Mouse (Mus musculus) megakaryocyte, embryonic 14.5 days (primary cell): Measurements from ENCODE around the gene Onecut3. TPM values are rescaled to one million over a fixed set of nuclear protein-coding genes. Genes with fewer than 3 reads are reported as not detected.

Experiments
- H3K27me3 ChIP-seq: replicated peaks from 2 replicates; pipeline ENCODE3; 2012; ENCODE audit warnings: inconsistent platforms
- H3K36me3 ChIP-seq: replicated peaks from 2 replicates; pipeline ENCODE3; 2012; ENCODE audit warnings: low read length, inconsistent platforms, mixed read lengths
- H3K4me1 ChIP-seq: 2 replicates; pipeline ENCODE4 v1.6.1; 2012; ENCODE audit warnings: inconsistent platforms
- H3K4me3 ChIP-seq: replicated peaks from 2 replicates; pipeline ENCODE3; 2012; ENCODE audit warnings: moderate library complexity, mild to moderate bottlenecking, inconsistent platforms
- H3K9me3 ChIP-seq: 2 replicates; pipeline ENCODE4 v1.6.1; 2012; ENCODE audit warnings: inconsistent platforms
- FLI1 ChIP-seq: IDR thresholded peaks from 2 replicates; pipeline ENCODE4 v1.6.1; 2012; ENCODE audit warnings: low read length, inconsistent platforms, mixed read lengths
- GATA1 ChIP-seq: IDR thresholded peaks from 3 replicates; pipeline ENCODE4 v1.6.1; 2012; ENCODE audit warnings: mixed read lengths, low read length, inconsistent platforms, borderline replicate concordance
- polyA plus RNA-seq: library from polyadenylated mRNA; stranded (reverse); fragments of >175 nt; gene quantifications from 2 replicates; pipeline ENCODE4 v1.2.3, GENCODE M21; 2012; ENCODE audit warnings: low replicate concordance; ENCODE audit not compliant: insufficient read depth

Onecut3 gene
- polyA plus RNA-seq, 1 experiment, result not detected

DNA sequence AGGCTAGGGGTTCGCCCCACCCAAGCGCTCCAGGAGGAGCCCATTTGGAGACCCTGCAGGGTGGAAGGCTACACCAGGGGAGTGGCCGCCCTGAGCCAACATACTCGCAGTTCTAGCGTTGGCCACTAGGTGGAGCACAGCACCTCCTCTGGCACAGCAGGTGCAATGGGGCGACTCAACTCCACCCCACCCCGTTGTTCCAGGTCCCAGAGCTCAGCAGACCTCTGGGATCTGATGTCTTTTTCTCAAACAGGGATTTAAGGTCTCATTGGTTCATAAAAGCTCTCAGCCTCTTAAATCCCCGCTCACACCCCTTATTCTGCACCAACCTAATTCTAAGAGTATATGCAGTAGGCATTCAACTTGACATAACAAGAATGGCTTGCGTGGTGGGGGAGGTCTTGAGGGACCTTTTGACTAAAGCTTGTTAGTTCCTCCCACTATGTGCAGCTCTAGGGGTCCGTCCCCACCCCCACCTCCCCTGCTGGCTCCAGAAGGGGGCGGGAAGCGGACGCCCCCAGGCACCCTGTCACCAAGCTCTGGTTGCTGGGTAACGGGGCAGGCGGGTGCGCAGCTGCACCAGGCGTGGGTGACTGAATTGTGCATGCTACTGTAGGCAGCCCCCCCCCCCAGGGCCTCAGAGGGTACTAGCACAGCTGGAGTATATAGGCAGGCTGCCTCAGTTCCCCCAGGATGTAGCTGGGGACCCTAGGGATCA lies 71.9 kb downstream of the Onecut3 start:
- H3K4me3 ChIP-seq, result no peak overlapping the region
- no peaks in the 10 kb centered on the region for H3K9me3 ChIP-seq
- TF ChIP-seq FLI1 (no peak), GATA1 (no peak)
- peaks cover 58% of the 10 kb centered on the region for H3K4me1 ChIP-seq
- peaks cover 35% of the 10 kb centered on the region for H3K36me3 ChIP-seq
- no peaks in the 10 kb centered on the region for H3K27me3 ChIP-seq

Other genes starting within 250 kb of the Onecut3 start
- gene Ndufs7, start 245.7 kb upstream of the Onecut3 start, polyA plus RNA-seq, result 226 and 551 TPM in 2 replicates
- 3.2 and 11.3 TPM in 2 replicates for gene Gamt, start 233.8 kb upstream of the Onecut3 start, polyA plus RNA-seq
- 384 and 552 TPM in 2 replicates for gene Dazap1, start 233.3 kb upstream of the Onecut3 start, polyA plus RNA-seq
- 7,349 and 10,126 TPM in 2 replicates for gene Rps15, start 202.4 kb upstream of the Onecut3 start, polyA plus RNA-seq
- gene Apc2, start 198.9 kb upstream of the Onecut3 start, polyA plus RNA-seq, result 0.92 and 4.5 TPM in 2 replicates
- 62.0 and 88.2 TPM in 2 replicates for gene 2310011J03Rik, start 174.3 kb upstream of the Onecut3 start, polyA plus RNA-seq
- gene Pcsk4, start 165.3 kb upstream of the Onecut3 start, polyA plus RNA-seq, result 15.1 and 26.0 TPM in 2 replicates
- gene Reep6, start 164.9 kb upstream of the Onecut3 start, polyA plus RNA-seq, result 19.0 and 21.1 TPM in 2 replicates
- gene Adamtsl5, start 146.4 kb upstream of the Onecut3 start, polyA plus RNA-seq, result 27.2 and 34.8 TPM in 2 replicates
- not detected in 2 replicates for gene Plk5, start 138.4 kb upstream of the Onecut3 start, polyA plus RNA-seq
- gene Mex3d, start 107.2 kb upstream of the Onecut3 start, polyA plus RNA-seq, result 17.2 and 29.0 TPM in 2 replicates
- gene Mbd3, start 95.3 kb upstream of the Onecut3 start, polyA plus RNA-seq, result 199 and 247 TPM in 2 replicates
- gene Uqcr11, start 88.0 kb upstream of the Onecut3 start, polyA plus RNA-seq, result 441 and 1,591 TPM in 2 replicates
- gene Tcf3, start 61.2 kb upstream of the Onecut3 start, polyA plus RNA-seq, result 168 and 304 TPM in 2 replicates
- gene Atp8b3, start 44.3 kb downstream of the Onecut3 start, polyA plus RNA-seq, result 0.49 TPM in 1 of 2 replicates, not detected in the other
- gene Rexo1, start 66.7 kb downstream of the Onecut3 start, polyA plus RNA-seq, result 81.2 and 149 TPM in 2 replicates
- gene Klf16, start 82.5 kb downstream of the Onecut3 start, polyA plus RNA-seq, result 35.6 and 98.1 TPM in 2 replicates
- gene Abhd17a, start 95.5 kb downstream of the Onecut3 start, polyA plus RNA-seq, result 581 and 2,064 TPM in 2 replicates
- gene Scamp4, start 108.0 kb downstream of the Onecut3 start, polyA plus RNA-seq, result 19.2 and 31.4 TPM in 2 replicates
- gene Adat3, start 108.0 kb downstream of the Onecut3 start, polyA plus RNA-seq, result 5.7 and 13.7 TPM in 2 replicates
- gene Gm49322, start 111.2 kb downstream of the Onecut3 start, polyA plus RNA-seq, result not detected in 2 replicates
- 476 and 617 TPM in 2 replicates for gene Csnk1g2, start 128.0 kb downstream of the Onecut3 start, polyA plus RNA-seq
- gene Btbd2, start 162.2 kb downstream of the Onecut3 start, polyA plus RNA-seq, result 91.6 and 121 TPM in 2 replicates
- gene Mknk2, start 183.3 kb downstream of the Onecut3 start, polyA plus RNA-seq, result 472 and 996 TPM in 2 replicates
- 61.8 and 135 TPM in 2 replicates for gene Mob3a, start 207.1 kb downstream of the Onecut3 start, polyA plus RNA-seq
- gene Izumo4, start 207.3 kb downstream of the Onecut3 start, polyA plus RNA-seq, result 19.4 and 27.8 TPM in 2 replicates
- 10.9 and 24.8 TPM in 2 replicates for gene Ap3d1, start 247.4 kb downstream of the Onecut3 start, polyA plus RNA-seq